Mouse (Mus musculus) embryonic facial prominence, embryonic 10.5 days (tissue): ENCODE measurements around the gene Sp100. TPM values are rescaled to one million over a fixed set of nuclear protein-coding genes. Genes with fewer than 3 reads are reported as not detected.
"Not testable (repeated sequence)": the region's sequence is repeated elsewhere in the genome, so short reads cannot be mapped to it uniquely, and the experiment has no call there.

Experiments
- DNase-seq: peaks from one replicate; pipeline ENCODE4 v3.0.0-alpha.2; 2017; ENCODE audit warnings: low spot score
- H3K27ac ChIP-seq: fragments of 300-500 bp; sonication (generic); replicated peaks from 2 replicates; pipeline ENCODE4 v1.5.1; 2016; ENCODE audit warnings: mild to moderate bottlenecking
- H3K27me3 ChIP-seq: fragments of 300-500 bp; sonication (generic); replicated peaks from 2 replicates; pipeline ENCODE4 v1.6.1; 2016; ENCODE audit warnings: low read depth, mild to moderate bottlenecking; ENCODE audit not compliant: poor library complexity, severe bottlenecking
- H3K36me3 ChIP-seq: fragments of 300-500 bp; sonication (generic); replicated peaks from 2 replicates; pipeline ENCODE4 v1.6.1; 2016; ENCODE audit warnings: mild to moderate bottlenecking, moderate library complexity
- H3K4me1 ChIP-seq: fragments of 300-500 bp; sonication (generic); 2 replicates; pipeline ENCODE4 v1.6.1; 2016
- H3K4me3 ChIP-seq: fragments of 300-500 bp; sonication (generic); 2 replicates; pipeline ENCODE4 v1.5.1; 2016; ENCODE audit warnings: mild to moderate bottlenecking, moderate library complexity
- H3K9me3 ChIP-seq: fragments of 300-500 bp; sonication (generic); 2 replicates; pipeline ENCODE4 v1.6.1; 2016; ENCODE audit warnings: mild to moderate bottlenecking
- WGBS: fragments of 180-500 bp; shearing (Covaris S2); methylation state at CpG from one replicate; pipeline ENCODE4 v1.1.7; 2016; 5-methylcytosine and 5-hydroxymethylcytosine counted together
- polyA plus RNA-seq: library from polyadenylated mRNA; unstranded; fragments of >200 nt; fragmentation: Nextera tagmentation; extraction: Ambion mirVana; gene quantifications from 2 replicates; pipeline ENCODE4 v1.2.1, GENCODE M21; 2016

The Sp100 gene
- 0.26 and 0.34 TPM in 2 replicates for polyA plus RNA-seq

GRCm38 (mm10) chr1:85649881-85650280, at the start of gene Sp100:
TSS of gene Sp100 (plus strand) at chr1:85649988.
- not testable (repeated sequence) for H3K4me3 ChIP-seq, H3K36me3 ChIP-seq, H3K9me3 ChIP-seq, DNase-seq, H3K27ac ChIP-seq, H3K4me1 ChIP-seq, H3K27me3 ChIP-seq
- 67% methylated on average over 6 of the region's 6 CpGs for WGBS

DNA sequence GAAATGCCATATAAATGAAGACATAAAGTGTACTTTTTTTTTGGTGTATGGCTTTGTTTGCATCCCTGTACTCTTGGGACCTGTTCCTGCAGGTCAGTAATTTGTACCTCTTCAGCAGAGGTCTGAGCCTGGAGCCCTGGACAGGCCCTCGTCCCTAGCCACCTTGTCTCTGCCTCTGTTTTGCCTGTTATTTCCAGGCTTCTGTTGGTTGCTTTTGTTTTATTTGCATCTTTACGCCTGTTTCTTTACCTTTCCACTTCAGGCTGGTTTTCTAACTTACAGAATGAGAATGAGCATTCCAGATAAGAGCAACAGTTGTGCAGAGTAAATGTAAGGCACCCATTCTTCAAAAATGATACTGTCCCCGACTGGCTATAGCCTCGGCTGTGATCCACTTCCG, 49.7 kb upstream of the Sp100 start, which contains the start of gene Sp140:
Gene Sp140, plus strand, starts transcription at position 301 of the 400 bp plus-strand sequence.
- H3K27me3 ChIP-seq, H3K4me3 ChIP-seq, DNase-seq, H3K36me3 ChIP-seq, H3K4me1 ChIP-seq, H3K9me3 ChIP-seq, H3K27ac ChIP-seq: not testable (repeated sequence)
- WGBS = 29% methylated on average over 1 of the region's 5 CpGs

DNA sequence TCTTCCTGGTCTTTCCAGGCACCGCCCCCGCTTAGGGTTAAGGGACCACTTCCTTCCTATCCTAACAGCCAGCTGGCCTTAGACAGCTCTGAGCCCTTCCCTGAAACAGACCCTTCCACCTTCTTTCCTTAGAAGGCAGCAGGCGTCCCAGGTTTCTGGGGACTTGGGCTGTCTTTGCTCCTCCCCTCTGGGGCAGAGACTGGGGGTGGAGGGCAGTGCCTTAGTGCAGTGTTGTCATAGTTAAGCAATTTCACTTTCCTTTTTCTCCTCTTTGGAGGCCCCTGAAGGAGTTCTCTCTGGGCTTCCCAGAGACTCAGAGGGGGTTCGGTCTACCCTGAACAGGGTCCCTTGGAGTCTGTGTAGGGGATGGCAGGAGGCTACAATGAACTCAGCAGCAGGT, 49.0 kb upstream of the Sp100 start:
- not testable (repeated sequence) for H3K27me3 ChIP-seq, H3K36me3 ChIP-seq, H3K4me1 ChIP-seq, H3K27ac ChIP-seq, H3K9me3 ChIP-seq, DNase-seq, H3K4me3 ChIP-seq
- WGBS = 60% methylated on average over 4 of the region's 4 CpGs

- not testable (repeated sequence) for H3K9me3 ChIP-seq
Observed at GRCm38 (mm10) chr1:85604341-85604740, 45.4 kb upstream of the Sp100 start.

DNA sequence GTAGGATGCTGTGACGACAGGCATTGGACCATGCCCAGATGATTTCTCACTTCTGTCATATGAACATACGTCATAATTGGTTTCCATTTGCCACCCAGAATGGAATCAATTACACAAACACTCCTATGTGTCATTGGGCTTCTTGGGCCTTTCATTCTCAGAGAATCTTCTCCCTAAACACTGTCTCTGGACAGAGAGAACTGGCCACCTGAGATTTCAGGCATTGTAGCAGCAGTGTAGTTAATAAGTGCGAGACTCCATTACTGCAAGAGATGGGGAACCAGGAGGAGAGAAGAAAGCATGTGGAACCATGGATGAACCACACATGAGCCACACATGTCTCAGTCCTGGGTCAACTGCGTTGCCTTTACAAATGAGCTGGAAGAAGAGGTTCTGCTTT, 41.4 kb upstream of the Sp100 start:
- not testable (repeated sequence) for DNase-seq, H3K9me3 ChIP-seq, H3K36me3 ChIP-seq, H3K4me1 ChIP-seq, H3K27me3 ChIP-seq, H3K27ac ChIP-seq, H3K4me3 ChIP-seq
- 80% methylated on average over 3 of the region's 4 CpGs for WGBS

More at GRCm38 (mm10) chr1:85604341-85604740, 45.4 kb upstream of the Sp100 start:
- not testable (repeated sequence) for H3K27me3 ChIP-seq, DNase-seq, H3K4me3 ChIP-seq, H3K27ac ChIP-seq, H3K4me1 ChIP-seq, H3K36me3 ChIP-seq
- WGBS = 67% methylated on average over 1 of the region's 1 CpGs

GRCm38 (mm10) chr1:85610581-85610980, 39.2 kb upstream of the Sp100 start:
- DNase-seq, H3K4me3 ChIP-seq, H3K27me3 ChIP-seq, H3K36me3 ChIP-seq, H3K27ac ChIP-seq, H3K4me1 ChIP-seq, H3K9me3 ChIP-seq: not testable (repeated sequence)
- WGBS = no CpG with 5 or more reads among the region's 4 CpGs

- 93% methylated on average over 3 of the region's 3 CpGs for WGBS
- H3K36me3 ChIP-seq, H3K4me3 ChIP-seq, H3K27me3 ChIP-seq, H3K4me1 ChIP-seq, H3K27ac ChIP-seq, DNase-seq: not testable (repeated sequence)
- H3K9me3 ChIP-seq = peaks cover 13% of the 10 kb centered on the region
Observed at GRCm38 (mm10) chr1:85615096-85615495, 34.7 kb upstream of the Sp100 start.

DNA sequence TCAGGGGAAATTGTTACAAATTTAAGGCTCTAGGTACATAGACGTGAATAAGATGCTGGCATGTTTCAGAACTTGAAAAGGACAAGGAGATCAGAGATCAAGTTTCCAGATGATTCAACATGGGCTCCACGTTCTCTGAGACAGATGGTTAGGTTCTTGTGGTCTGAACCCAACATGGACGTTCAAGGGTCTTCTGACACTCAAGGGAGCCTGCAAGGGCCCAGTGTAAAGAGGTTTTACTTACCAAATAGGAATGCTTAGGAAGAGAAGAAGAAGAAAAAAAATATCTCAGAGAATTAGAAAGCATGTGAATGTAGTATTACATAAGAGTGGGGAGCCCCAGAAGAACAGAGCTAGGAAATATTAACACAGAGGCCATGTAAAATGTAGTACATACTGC, 34.0 kb upstream of the Sp100 start:
- not testable (repeated sequence) for H3K27ac ChIP-seq, H3K4me3 ChIP-seq, H3K27me3 ChIP-seq, DNase-seq, H3K4me1 ChIP-seq, H3K36me3 ChIP-seq
- WGBS = 67% methylated on average over 3 of the region's 3 CpGs
- peaks cover 11% of the 10 kb centered on the region for H3K9me3 ChIP-seq

DNA sequence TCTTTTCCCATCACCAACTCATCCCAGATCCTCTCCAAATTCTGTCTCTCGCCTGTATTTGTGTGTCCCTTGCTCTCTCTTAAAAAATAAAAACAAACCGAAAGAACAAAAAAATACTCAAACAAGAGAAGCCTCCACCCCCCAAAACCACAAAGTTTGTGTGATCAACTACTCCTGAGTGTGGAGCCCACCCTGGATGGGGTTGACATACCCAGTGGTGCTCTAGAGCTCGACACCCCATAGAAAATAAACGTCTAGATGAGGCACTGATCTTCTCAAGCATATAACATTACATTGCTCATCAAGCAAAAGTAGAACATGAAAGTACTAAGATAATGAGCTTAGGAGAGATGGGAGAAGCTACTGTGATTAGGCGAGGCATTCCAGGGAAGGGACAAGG, 32.6 kb upstream of the Sp100 start:
- H3K27me3 ChIP-seq, H3K9me3 ChIP-seq, H3K27ac ChIP-seq, H3K4me3 ChIP-seq, DNase-seq, H3K4me1 ChIP-seq, H3K36me3 ChIP-seq: not testable (repeated sequence)
- 68% methylated on average over 4 of the region's 5 CpGs for whole genome bisulfite sequencing

DNA sequence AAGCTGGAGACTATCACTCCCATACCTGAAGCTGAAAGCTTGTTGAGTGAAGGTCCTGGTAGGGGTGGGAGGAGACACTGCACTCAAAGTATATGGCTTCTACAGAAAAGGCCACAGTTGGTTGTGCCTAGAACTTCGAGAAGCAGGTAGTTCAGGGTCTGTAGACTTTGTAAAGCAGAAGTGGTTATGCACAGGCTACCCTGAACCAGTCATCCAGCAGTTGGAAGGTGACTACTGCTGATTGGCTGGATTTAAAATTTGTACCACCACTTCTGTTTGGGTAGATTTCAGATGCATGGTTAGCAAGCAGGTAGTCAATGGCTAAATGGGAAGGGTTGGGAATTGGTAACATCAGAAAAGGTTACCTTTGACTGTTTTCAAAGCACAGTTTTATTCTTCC, 31.1 kb upstream of the Sp100 start:
- not testable (repeated sequence) for H3K4me3 ChIP-seq, H3K27ac ChIP-seq, H3K36me3 ChIP-seq, DNase-seq, H3K27me3 ChIP-seq, H3K4me1 ChIP-seq, H3K9me3 ChIP-seq
- 71% methylated on average over 1 of the region's 1 CpGs for WGBS

GRCm38 (mm10) chr1:85636936-85637335, 12.9 kb upstream of the Sp100 start:
- WGBS = 63% methylated on average over 3 of the region's 3 CpGs
- not testable (repeated sequence) for DNase-seq, H3K4me3 ChIP-seq, H3K36me3 ChIP-seq, H3K27ac ChIP-seq, H3K27me3 ChIP-seq, H3K4me1 ChIP-seq, H3K9me3 ChIP-seq

DNA sequence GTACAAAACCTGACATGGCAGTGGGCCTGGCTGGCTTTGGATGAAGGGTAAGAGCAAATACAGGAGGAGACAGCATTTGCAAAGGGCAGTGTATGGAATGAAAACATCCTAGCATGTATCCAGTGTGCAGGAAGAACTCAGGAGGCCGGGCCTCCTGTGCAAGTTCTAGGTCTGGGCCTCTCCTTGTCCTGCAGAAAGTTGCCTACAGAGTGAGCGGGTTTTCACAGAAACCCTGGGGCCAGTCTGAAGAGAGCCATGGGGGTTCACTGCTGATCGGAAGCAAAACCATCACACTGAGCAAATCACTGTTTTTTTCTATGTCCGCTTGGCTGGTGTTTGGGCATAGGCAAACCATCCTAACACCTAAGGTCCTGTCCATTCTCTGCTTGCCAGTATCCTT, 11.6 kb upstream of the Sp100 start:
- not testable (repeated sequence) for H3K36me3 ChIP-seq, H3K27ac ChIP-seq, DNase-seq, H3K4me1 ChIP-seq, H3K27me3 ChIP-seq, H3K9me3 ChIP-seq, H3K4me3 ChIP-seq
- WGBS = 82% methylated on average over 4 of the region's 4 CpGs

DNA sequence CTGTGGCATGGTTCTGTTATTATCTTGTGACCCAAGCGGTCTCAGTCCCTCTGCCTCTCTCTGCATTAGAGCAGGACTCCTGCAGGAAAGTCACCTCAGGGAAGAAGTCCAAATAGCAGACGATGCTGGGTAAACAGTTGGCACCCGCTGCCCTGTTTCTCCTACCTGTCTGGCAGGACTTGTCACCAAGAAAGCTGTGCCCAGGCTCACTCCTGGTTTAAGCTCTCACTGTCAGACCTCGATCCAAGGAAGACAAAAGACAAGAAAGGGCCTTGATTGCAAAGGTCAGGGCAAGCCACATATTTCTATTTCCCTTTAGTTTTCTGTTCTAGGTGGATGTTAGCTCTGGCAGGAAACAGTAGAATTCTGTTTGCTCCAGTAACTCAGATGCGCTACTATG, 736 bp downstream of the Sp100 start:
- H3K36me3 ChIP-seq, H3K9me3 ChIP-seq, H3K27me3 ChIP-seq, H3K4me1 ChIP-seq, DNase-seq, H3K4me3 ChIP-seq, H3K27ac ChIP-seq: not testable (repeated sequence)
- 71% methylated on average over 4 of the region's 5 CpGs for WGBS

DNA sequence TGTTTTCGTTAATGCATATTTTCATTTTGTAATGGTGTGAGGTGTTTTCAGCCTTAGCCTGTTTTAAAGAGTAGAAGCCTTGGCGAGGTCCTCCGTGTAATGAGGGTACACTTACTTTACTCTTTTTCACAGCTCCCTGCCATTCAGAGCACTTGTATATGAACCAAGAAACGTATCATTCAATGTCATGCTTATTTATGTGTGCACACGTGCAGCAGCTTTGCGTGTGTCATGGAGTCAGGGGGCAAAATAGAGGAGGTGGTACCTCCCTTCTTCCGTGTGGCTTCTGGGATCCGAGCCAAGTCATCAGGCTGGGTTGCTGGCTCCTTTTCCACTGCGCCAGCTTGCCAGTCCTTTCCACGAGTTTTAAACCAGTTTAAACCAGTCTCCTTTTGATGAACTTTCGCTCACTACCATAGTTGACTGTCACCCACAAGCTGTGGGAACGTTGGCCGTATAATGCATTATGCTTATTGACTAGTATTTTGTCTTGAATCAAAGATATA, 2.0 kb downstream of the Sp100 start:
- H3K27me3 ChIP-seq, H3K36me3 ChIP-seq, DNase-seq, H3K4me1 ChIP-seq, H3K27ac ChIP-seq, H3K9me3 ChIP-seq, H3K4me3 ChIP-seq: not testable (repeated sequence)
- WGBS = 86% methylated on average over 13 of the region's 13 CpGs
